Mouse (Mus musculus) neural tube, embryonic 11.5 days (tissue): ENCODE measurements around the gene Higd2a. TPM values are rescaled to one million over a fixed set of nuclear protein-coding genes. Genes with fewer than 3 reads are reported as not detected.

Source experiments
- ATAC-seq: fragments of 200-750 bp; cut with Nextera tagmentation; 2 replicates; pipeline ENCODE4 v1.8.0; 2017; ENCODE audit warnings: moderate number of reproducible peaks, mild to moderate bottlenecking, moderate TSS enrichment, moderate library complexity; ENCODE audit not compliant: insufficient read depth, low FRiP score, low TSS enrichment
- DNase-seq: peaks from one replicate; pipeline ENCODE4 v3.0.0-alpha.2; 2015; ENCODE audit warnings: low spot score
- H3K27ac ChIP-seq: fragments of 300-500 bp; sonication (generic); 2 replicates; pipeline ENCODE4 v1.5.1; 2014; ENCODE audit warnings: low read depth, mild to moderate bottlenecking, low read length
- H3K27me3 ChIP-seq: fragments of 300-500 bp; sonication (generic); 2 replicates; pipeline ENCODE4 v1.6.1; 2014; ENCODE audit warnings: mild to moderate bottlenecking, low read length, mixed read lengths; ENCODE audit not compliant: control insufficient read depth, insufficient read depth
- H3K36me3 ChIP-seq: fragments of 300-500 bp; sonication (generic); 2 replicates; pipeline ENCODE4 v1.6.1; 2014; ENCODE audit warnings: mild to moderate bottlenecking, low read length, moderate library complexity, mixed read lengths; ENCODE audit not compliant: control insufficient read depth, insufficient read depth
- H3K4me1 ChIP-seq: fragments of 300-500 bp; sonication (generic); 2 replicates; pipeline ENCODE4 v1.6.1; 2014; ENCODE audit warnings: low read length, mixed read lengths; ENCODE audit not compliant: control insufficient read depth, insufficient read depth
- H3K4me2 ChIP-seq: fragments of 300-500 bp; sonication (generic); 2 replicates; pipeline ENCODE4 v1.6.1; 2014; ENCODE audit warnings: low read depth, mild to moderate bottlenecking, moderate library complexity
- H3K4me3 ChIP-seq: fragments of 300-500 bp; sonication (generic); 2 replicates; pipeline ENCODE4 v1.5.1; 2014; ENCODE audit warnings: low read depth, low read length
- H3K9ac ChIP-seq: fragments of 300-500 bp; sonication (generic); 2 replicates; pipeline ENCODE4 v1.6.1; 2014; ENCODE audit warnings: mild to moderate bottlenecking, low read length
- H3K9me3 ChIP-seq: fragments of 300-500 bp; sonication (generic); 2 replicates; pipeline ENCODE4 v1.6.1; 2016; ENCODE audit warnings: low read length; ENCODE audit not compliant: control insufficient read depth
- WGBS: fragments of 180-500 bp; shearing (Covaris S2); extraction: QIAGEN DNeasy Blood & Tissue Kit; methylation state at CpG from one replicate; pipeline ENCODE4 v1.1.7; 2014; 5-methylcytosine and 5-hydroxymethylcytosine counted together
- polyA plus RNA-seq: library from polyadenylated mRNA; unstranded; fragments of >200 nt; fragmentation: Nextera tagmentation; extraction: Ambion mirVana; gene quantifications from 2 replicates; pipeline ENCODE4 v1.2.1, GENCODE M21; 2014

Higd2a gene
- polyA plus RNA-seq, 1 experiment from 2014 or later, result 147 TPM

DNA sequence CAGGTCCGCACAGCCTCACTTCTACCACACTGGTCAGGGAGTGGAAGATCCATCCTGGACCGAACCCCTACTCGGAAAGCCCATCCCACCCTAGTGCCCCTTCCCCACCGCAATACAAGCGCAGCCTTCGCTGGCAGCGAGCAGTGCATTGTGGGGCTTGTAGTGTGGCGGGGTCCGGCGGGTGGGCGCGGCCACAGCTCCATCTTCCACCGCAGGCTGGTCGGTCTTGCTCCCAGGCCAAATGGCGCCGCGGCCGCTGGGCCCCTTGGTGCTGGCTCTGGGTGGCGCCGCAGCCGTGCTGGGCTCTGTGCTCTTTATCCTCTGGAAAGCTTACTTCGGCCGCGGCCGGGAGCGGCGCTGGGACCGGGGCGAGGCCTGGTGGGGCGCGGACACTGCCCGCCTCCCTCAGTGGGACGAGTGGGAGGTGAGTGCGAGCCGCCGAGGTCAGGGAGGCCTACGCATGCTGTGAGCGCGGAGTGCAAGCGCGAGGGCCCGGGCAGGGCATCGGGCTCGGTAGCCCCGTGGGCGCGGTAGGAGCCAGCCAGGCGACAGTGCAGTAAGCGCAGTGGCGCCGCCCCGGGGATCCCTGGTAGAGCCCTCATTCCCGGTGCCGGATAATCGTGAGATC lies 15.0 kb upstream of the Higd2a start, which contains the start of gene Arl10:
Gene Arl10 (plus strand): TSS at position 162 of the 628 bp plus-strand sequence.
- peak; percentile 95 for ATAC-seq
- H3K9me3 ChIP-seq, result no peaks in the 10 kb centered on the region
- DNase-seq, result peak; percentile 86
- H3K27ac ChIP-seq, result peak within 1 kb of the TSS; percentile 54
- peak within 1 kb of the TSS; percentile 84 for H3K9ac ChIP-seq
- H3K4me1 ChIP-seq, result peaks cover 7% of the 10 kb centered on the region; the same call in 1 of the 2 replicates
- peak within 1 kb of the TSS; percentile 67 for H3K4me3 ChIP-seq
- H3K36me3 ChIP-seq, result no peaks in the 10 kb centered on the region; the same call in 1 of the 2 replicates
- peak within 1 kb of the TSS; percentile 59 for H3K4me2 ChIP-seq
- H3K27me3 ChIP-seq, result no peaks in the 10 kb centered on the region
- under 1% methylated on average over 55 of the region's 55 CpGs for WGBS

GRCm38 (mm10) chr13:54575489-54575888 lies 14.5 kb upstream of the Higd2a start:
- DNase-seq, result no peak
- WGBS, result 4% methylated on average over 19 of the region's 19 CpGs
- Histone ChIP-seq H3K9me3 (no peaks in the 10 kb centered on the region), H3K36me3 (no peaks in the 10 kb centered on the region; the same call in 1 of the 2 replicates), H3K4me2 (peak overlapping the region; percentile 59), H3K4me1 (peaks cover 7% of the 10 kb centered on the region; the same call in 1 of the 2 replicates), H3K4me3 (peak overlapping the region; percentile 67), H3K27ac (no peak overlapping the region), H3K9ac (peak overlapping the region; percentile 84), H3K27me3 (no peaks in the 10 kb centered on the region)
- peak; percentile 18; the same call in 1 of the 2 replicates for ATAC-seq

DNA sequence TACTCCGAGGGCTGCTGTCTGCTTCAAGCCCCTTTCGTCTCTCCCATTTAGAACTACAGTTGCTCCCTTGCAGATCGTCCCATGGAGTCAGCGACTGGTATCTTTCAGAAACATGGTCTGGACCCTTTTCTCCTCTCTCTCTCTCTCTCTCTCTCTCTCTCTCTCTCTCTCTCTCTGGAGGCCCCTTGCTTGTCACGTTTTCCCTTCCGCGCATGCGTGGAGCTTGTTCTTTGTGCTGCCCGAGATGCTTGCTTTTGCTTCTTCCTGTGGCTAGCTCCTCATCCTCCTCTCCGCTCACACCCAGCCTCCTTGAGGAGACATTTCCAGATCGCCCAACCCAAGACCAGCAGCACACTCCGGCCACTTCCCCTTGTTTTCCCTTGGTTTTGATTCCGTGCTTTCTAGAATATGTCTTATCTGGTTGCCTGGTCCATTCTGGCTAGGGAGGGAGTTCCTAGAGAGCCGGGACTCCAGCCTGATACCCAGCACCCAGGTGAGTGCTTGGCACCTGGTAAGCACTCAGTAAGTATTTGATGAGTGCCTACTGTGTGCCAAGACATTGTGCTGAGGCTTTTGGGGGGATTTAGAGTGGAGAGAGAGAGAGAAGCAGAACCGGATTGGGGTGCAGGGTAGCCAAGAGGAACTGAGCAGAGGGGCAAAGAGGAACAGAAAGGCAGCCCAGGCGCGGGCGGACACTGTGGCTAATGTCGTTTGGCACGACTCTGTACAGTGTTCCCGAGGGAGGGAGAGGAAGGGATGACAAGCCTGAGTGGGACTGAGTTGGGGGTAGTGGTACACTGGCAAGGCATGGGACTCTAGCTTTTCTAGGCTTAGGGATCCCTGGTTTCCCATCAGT lies 12.1 kb upstream of the Higd2a start:
- Histone ChIP-seq H3K4me2 (no peak overlapping the region), H3K4me1 (peaks cover 7% of the 10 kb centered on the region; the same call in 1 of the 2 replicates), H3K27ac (no peak overlapping the region), H3K36me3 (peaks cover under 1% of the 10 kb centered on the region; the same call in 1 of the 2 replicates), H3K27me3 (no peaks in the 10 kb centered on the region), H3K9ac (no peak overlapping the region), H3K4me3 (no peak overlapping the region), H3K9me3 (no peaks in the 10 kb centered on the region)
- no peak for DNase-seq
- no peak for ATAC-seq
- WGBS, result 84% methylated on average over 21 of the region's 21 CpGs

DNA sequence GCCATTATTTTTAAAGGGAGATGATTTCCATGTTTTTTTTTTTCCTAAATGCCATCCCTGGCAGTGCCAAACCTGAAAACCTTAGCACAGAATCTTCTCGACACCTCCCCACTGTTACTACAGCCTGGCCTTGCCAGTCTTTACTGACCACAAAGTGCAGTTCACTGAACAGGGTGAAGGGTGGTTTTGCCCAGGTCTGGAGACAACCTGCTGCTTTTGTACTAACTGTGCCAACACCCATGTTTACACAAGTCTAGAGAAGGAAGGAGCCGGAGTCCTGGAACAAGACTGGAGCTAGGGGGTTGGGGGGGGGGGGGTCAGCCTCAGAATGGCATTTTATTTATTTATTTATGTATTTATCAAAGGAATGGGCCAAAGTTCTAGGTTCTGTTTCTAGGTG lies 8.6 kb upstream of the Higd2a start:
- no peaks in the 10 kb centered on the region for H3K9me3 ChIP-seq
- 98% methylated on average over 2 of the region's 2 CpGs for WGBS
- no peak for ATAC-seq
- DNase-seq, result no peak
- no peak overlapping the region for H3K27ac ChIP-seq
- peaks cover 9% of the 10 kb centered on the region for H3K36me3 ChIP-seq
- no peaks in the 10 kb centered on the region for H3K27me3 ChIP-seq
- H3K4me2 ChIP-seq, result no peak overlapping the region
- no peaks in the 10 kb centered on the region for H3K4me1 ChIP-seq
- no peak overlapping the region for H3K9ac ChIP-seq
- no peak overlapping the region for H3K4me3 ChIP-seq

DNA sequence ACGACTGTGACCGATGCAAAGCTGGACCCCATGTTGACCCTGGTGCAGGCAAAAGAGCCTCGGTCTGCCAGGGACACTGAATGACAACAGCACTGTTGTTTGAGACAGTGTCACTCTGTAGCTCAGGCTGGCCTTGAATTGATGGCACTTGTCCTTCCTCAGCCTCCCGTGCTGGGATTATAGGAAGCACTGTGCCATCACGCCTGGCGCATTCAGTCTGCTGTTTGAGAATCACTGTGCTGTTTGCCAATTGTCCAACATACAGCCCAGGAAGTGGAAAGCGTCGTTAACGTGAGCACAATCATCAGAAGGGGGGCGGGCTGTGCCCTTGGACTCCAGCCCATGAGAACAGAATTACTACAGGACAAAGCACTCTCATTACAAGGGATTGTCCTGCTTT lies 7.9 kb upstream of the Higd2a start:
- Histone ChIP-seq H3K9me3 (no peaks in the 10 kb centered on the region), H3K4me2 (no peak overlapping the region), H3K4me1 (no peaks in the 10 kb centered on the region), H3K27me3 (no peaks in the 10 kb centered on the region), H3K36me3 (peaks cover 9% of the 10 kb centered on the region), H3K9ac (no peak overlapping the region), H3K27ac (no peak overlapping the region), H3K4me3 (no peak overlapping the region)
- WGBS, result 78% methylated on average over 10 of the region's 10 CpGs
- DNase-seq (no peak), ATAC-seq (no peak)

DNA sequence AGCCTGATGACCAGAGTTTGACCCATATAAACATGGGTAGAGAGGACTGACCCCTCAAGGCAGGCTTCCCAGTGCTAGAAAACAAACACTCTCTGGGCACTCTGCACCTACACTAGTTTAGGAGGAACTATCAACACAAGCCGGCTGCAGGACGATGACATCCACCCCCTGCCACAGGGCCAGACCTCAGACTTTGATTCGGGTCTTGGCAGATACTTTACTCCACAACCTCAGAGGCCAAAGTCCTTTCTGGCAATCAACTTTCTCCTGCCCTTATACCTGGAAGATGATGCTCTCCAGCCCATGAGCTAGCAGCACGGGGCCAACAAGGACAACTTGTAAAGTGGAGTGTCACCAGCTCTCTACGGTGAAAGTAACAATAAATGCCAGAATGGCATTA lies 7.1 kb upstream of the Higd2a start:
- Histone ChIP-seq H3K9me3 (no peaks in the 10 kb centered on the region), H3K4me2 (no peak overlapping the region), H3K27me3 (no peaks in the 10 kb centered on the region), H3K4me3 (no peak overlapping the region), H3K36me3 (peaks cover 9% of the 10 kb centered on the region), H3K4me1 (no peaks in the 10 kb centered on the region), H3K9ac (no peak overlapping the region), H3K27ac (no peak overlapping the region)
- WGBS, result 96% methylated on average over 5 of the region's 5 CpGs
- DNase-seq (no peak), ATAC-seq (no peak)

GRCm38 (mm10) chr13:54585831-54586230 lies 4.2 kb upstream of the Higd2a start:
- Histone ChIP-seq H3K4me2 (no peak overlapping the region), H3K36me3 (peaks cover 9% of the 10 kb centered on the region), H3K4me3 (no peak overlapping the region), H3K4me1 (peaks cover 6% of the 10 kb centered on the region; the same call in 1 of the 2 replicates), H3K27ac (no peak overlapping the region), H3K9me3 (no peaks in the 10 kb centered on the region), H3K27me3 (no peaks in the 10 kb centered on the region), H3K9ac (no peak overlapping the region)
- ATAC-seq (no peak), DNase-seq (no peak)
- 94% methylated on average over 11 of the region's 11 CpGs for WGBS

DNA sequence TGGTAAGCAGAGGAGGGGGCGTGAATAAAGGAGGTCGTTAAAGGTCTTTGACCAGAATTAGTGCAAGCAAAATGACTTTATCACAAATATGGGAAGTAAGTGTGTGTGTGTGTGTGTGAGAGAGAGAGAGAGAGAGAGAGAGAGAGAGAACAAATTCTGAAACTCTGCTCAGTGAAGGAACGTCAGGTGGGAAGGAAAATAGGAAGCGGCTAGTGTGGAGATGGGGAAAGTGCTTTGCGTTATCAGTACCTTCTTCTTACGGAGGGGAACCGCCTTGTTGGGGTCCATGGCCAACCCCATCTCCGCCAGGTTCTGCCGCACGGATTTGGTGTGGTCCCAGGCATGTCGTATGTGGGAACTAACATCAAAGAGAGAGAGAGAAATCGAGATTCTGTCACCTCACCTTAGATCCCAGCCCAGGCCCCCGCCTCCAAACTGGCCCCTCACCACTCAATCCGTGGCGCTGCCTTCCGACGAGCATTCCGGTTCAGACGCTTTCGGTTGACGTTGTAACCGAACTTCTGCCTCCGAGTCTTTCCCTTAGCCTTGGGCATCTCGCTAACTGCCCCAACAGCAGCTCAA lies 502 bp upstream of the Higd2a start:
- Histone ChIP-seq H3K27ac (no peak overlapping the region), H3K27me3 (no peaks in the 10 kb centered on the region), H3K9ac (peak overlapping the region; percentile 48), H3K4me1 (peaks cover 7% of the 10 kb centered on the region; the same call in 1 of the 2 replicates), H3K36me3 (peaks cover 4% of the 10 kb centered on the region), H3K9me3 (no peaks in the 10 kb centered on the region), H3K4me3 (peak overlapping the region; percentile 89), H3K4me2 (peak overlapping the region; percentile 70)
- no peak for DNase-seq
- WGBS, result 2% methylated on average over 24 of the region's 24 CpGs
- peak; percentile 48 for ATAC-seq
